Mouse (Mus musculus) adipocyte (in vitro differentiated cells): Measurements from ENCODE around the gene Lpgat1.

Source experiments
- DNase-seq: peaks from one replicate; pipeline ENCODE4 v3.0.0-alpha.2; 2016; ENCODE audit warnings: low spot score

Gene Lpgat1

DNA sequence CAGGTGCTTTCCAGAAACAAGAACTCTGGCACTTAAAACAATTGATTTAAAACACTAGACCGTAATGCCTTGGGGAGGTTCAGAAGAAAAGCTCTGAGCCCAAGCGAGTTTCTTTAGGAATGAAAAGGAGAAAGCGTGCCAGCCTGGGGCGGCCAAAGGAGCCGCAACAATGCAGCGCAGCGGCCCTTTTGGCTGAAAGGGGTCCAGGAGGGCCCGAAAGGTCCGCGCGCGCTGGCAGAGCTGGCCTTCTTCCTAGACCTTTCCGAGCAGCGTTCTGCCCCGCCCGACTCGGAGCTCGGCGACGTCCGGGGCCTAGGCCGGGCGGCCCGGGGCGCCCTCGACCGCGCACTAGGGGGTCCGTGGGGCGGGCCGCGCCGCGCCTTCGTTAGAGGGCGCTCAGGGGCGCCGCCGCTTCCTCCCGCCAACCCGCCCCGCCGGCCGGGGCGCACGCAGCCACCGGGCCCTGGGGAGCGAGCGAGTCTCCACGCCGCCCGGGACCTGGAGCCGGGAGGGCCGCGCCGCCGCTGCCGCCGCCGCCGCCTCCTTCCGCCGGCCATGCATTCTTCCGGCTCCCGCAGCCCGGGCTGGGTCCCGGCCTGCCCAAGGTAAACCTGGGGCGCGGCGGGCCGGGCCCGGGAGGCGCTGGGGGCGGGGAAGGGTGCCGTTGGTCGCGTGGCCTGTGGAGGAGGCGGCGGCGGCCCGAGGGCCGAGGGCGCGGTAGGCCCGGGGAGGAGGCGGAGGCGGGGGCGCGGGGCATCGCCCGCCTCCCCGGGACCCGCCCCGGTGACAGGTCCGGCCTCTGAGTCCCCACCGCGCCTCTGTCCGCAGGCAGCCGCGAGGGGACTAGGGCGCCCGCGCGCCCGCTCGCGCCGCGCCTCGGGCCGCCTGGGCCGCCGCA is at the start of gene Lpgat1:
Lpgat1 (plus strand) TSS at position 234 of the 898 bp plus-strand sequence.
- peak; percentile 67 for DNase-seq

DNA sequence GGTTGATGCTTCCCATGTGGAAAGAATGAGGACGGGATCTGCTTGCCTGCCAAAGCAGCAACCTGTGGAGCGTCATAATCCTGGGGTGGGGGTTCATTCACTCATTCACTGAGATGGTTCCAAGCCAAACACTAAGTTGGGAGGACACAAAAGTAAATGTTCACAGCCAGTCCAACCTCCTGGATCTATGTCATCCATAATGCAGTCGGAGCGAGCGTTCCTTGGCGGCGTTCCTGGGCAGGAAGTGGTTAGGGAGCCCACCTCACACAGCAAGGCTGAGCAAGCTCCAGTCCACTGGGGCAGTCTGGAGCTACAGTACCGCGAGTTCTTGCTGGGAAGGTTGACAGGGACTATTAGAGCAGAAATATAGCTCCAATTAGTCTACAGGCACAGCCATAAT is 49.6 kb upstream of the Lpgat1 start:
- DNase-seq = no peak

DNA sequence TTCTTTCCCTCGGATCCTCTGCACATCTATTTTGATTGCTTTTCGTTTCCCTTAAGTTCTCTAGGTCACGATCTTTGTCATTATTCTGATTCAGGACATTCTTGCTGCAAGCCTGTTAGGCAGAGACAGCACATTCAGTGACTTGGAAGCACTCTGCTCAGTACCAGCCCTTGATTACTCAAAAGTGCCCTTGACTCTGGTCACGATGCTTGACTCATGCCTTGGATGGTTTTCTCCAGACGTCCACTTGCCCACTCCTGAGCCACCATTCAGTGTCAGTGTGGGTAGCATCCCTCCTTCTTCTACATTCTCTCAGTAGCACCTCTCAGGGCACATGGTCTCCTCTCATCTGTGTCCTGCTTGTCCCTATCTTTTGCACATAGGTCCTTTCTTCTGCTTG is 43.6 kb upstream of the Lpgat1 start:
- DNase-seq = no peak

DNA sequence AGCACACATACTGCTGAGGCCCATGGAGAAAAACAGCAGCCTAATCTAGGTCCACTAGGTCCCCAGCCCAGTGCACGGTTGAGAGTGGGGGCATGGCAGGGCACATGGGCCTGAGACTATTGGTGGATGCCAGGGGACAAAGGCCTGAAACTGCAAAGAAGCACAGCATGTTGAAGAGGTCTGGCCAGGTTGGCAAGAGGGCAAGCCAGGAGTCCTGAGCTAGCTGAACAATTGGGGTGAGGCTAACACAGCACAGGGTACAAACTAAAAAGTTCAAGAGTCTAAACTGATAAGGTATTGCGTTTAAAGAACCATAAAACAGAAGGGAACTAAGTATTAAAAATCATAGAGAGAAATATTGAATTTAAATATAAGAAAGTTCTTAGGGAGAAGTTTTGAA is 36.0 kb upstream of the Lpgat1 start:
- peak; percentile 32 for DNase-seq

DNA sequence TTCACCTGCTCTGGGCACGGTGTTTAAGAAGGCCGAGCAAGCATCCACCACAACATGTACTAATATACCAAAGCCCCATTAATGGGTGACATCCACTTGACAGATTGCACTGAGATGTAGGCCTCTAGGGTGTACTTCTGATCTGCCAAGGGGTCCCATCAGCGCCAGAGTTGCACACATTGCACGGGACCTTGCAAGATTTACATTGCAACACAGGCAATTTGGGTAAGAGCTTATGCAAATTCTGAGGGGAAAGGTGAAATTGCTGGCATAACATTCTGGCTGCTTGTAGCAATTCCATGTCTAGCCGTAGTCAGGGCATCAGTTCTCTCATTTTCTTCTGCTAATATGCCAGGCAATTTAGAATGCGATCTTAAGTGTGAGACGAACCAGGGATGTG is 30.1 kb upstream of the Lpgat1 start:
- DNase-seq = peak; percentile 58

DNA sequence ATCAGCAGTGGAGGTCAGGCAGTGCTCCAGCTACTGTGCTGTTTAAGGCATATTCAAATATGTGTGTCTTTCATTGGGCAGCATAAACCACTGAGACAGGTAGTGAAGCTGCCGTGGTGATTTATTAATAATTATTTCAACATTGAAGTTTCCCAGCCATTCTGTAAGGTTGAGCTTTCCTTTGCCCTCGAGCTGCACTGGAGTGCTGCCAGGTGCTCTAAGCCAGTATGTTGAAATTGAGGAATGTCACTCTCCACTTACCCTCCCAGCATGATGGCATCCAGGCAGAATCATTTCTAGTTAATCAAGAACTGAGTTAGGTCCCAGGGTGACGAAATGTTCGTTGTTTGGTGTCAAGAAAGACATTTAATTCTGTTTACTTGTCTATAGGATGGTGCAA is 24.4 kb upstream of the Lpgat1 start:
- DNase-seq = peak; percentile 89

DNA sequence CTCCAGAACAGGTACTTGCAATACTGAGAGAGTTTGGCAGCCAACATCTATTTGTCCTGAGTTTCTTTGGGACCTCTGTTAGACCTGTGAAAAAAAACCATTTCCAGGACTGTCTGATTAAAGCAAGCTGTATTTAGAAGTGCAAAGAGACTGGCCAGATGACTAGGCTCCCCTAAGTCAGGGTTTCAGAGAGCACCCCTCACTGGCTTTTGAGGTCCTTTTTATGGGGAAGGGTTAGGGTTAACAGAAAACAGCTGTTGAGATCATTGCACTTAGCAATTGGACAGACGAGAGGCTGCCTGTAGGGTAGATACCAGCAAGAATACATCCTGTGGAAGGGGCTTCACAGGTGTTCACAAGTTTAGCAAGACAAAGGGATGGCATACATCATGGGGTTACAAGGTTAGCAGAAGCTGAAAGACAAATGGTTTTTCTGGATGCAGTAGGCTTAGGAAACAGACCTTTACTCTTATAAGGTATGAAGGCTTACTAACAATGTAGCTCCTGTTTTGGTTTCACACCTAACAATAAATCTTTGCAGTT is 19.3 kb upstream of the Lpgat1 start:
- no peak for DNase-seq

DNA sequence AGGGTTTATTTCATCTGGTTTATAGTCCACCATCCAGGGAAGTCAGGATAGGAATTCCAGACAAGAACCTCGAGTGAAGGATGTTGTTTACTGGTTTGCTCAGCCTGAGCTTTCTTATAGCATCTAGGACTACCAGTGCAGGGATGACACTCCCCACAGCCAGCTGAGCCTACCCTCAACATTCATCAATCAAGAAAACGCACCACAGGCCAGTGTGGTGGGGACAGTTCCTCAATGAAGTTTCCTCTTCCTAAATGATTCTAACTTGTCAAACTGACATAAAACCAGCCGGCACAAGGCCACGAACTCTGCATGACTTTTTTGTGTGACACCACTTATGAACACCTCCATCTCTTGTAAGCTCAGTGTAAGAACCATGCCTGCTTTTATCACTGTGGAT is 13.1 kb upstream of the Lpgat1 start:
- DNase-seq = no peak

DNA sequence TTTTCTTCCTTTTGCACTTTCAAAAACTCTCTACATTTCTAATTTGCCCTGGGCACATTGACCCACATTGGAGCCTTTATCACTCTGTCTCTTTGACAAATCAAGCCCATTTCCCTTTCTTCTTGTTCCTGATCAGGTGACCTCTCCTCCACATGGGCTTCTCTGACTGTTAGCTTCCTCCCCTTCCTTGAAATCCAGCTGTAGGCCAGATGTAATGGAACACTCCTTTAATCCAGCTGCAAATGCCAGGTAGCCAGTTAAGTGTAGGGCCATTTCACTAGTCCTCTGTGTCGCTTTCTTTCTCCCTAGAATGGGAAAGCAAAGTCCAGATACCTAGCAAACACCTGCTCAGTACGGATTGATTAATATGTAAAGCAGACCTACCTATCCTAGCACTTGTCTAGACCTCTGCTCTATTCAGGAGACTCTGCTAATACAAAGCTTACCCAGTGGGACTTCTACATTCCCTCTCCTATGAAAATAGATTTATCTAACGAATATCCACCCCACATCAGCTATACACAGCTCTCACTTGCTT is 11.0 kb upstream of the Lpgat1 start:
- DNase-seq = no peak

DNA sequence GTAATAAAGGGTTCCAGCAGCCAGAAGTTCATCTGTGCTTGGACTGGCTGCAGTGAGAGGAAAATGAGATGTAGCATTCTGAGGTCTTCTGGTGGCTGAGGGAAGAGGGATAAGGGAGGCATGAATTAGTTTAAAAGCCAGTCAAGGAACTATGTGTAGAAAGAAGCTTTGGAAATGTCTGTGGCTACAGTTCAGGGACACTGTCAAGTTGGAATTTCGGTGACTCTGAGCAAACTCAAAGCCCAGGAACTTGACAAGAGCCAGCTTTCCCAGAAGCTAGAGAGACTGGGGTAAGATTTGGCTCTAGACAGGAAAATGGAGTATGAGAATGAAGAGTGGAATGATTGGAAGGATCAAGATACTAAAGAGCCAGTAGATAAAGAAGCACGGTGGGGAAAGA is 7.8 kb upstream of the Lpgat1 start:
- no peak for DNase-seq

DNA sequence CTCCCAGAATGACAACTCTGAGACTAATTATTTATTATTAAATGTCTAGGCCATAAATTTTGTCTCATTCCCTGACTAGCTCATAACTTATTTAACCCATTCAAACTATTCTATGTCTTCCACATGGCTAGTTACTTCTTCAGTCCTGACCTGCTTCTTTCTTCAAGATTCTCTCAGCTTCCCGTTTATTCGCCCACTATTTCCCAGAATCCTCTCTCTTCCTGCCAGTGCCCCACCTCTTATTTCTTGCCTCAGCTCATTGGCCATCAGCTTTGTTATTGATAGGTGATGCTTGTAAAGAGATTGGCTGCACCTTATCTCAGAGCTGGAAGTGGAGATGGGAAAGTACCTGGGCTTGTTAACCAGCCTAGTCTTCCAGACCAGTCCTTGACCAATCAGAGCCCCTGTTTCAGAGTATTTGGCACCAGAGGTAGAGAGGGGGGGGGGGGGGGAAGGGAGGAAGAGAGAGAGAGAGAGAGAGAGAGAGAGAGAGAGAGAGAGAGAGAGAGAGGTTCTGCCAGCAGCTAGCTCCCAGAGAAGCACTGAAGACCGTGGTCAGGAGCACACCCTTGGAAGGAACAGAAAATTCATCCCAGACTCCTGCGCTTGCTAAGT is 5.3 kb upstream of the Lpgat1 start:
- no peak for DNase-seq

DNA sequence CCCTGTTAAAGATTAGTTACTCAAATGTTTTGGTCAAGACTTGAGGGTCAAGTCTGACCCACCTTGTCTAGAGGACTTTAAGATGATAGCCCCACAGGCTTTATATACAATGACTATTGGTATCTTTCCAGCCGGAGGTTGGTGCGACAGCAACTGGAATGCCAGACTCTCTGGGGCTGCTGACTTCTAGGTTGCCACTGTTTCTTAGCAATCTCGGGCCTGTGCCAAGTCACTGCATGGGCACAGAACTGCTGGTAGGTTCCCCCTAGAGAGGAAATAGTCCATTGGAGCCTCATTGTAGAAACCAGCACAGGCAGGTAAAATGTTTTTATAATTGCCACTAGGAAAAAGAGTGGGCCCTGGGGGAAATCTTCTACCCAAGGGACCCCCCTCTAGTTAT is 3.8 kb upstream of the Lpgat1 start:
- no peak for DNase-seq

DNA sequence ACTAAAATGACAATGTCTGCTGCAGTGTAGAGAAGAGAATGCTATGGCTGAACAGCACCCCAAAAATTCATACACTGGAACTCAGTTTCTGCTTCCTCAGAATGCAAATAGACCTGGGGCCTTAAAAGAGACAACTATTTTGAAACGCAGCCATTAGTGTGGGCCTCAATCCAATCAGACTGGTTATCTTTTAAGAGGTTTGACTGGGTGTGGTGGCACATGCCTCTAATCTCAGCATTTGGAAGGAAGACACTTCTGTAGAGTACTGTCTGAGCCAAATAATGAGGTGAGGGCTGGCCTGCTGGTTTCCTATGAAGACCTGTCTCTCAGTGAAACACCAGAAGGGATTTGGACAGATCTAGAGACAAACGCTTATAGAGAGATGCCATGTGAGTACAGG is 2.5 kb upstream of the Lpgat1 start:
- no peak for DNase-seq

DNA sequence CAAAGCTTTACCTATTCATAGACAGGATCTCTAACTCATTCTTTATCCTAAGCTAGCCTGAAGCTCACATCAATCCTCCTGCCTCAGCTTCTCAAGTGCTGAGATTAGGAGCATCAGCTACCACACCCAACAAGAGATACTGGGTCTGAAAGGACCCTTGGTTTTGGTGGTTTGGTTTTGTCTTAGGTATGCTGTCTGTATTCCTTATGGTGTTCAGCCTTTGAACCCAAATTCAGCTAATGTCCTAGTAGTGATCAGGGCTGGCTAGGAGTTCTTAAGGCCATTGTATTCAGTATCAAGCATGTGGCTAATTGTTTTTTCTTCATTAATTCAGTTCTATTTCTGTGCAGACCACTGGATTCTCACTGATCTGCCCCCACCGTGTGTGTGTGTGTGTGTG is 493 bp upstream of the Lpgat1 start:
- peak; percentile 26 for DNase-seq

DNA sequence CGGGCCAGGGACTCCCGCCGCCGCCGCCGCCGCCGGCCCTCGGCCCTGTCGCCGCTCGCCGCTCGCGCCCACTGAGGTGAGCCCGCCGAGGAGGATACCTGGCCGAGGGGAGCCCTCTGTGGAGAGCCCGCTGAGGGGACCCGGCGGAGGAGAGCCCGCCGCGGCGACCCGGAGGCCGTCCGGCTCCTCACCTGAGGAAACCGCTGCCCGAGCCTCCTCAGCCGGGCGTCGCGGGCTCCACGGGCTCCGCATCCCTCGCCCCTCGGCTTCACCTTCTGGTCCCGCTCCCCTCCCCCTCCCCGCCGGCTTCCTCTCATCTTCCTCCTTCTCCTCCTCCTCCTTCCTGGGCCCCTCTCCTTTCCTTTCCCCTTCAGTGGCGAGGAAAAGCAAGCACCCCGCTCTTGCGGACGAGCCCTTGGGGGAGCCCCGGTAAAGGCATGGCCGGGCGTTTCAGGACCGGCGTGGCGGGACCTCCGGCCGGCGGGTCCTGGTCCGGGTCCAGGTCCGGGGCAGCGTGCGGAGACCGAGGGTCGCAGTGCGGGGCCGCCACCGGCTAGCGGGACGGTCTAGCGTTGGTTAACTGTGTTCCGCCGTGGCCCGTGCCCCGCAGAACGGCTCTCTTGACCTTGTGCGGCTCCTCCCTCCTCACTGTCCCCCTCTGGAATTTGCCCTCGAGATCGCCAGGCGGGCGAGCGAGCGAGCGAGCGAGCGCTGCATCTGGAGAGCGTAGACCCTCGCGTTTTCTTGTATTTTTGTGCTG is 1.1 kb downstream of the Lpgat1 start:
- DNase-seq = peak; percentile 17

DNA sequence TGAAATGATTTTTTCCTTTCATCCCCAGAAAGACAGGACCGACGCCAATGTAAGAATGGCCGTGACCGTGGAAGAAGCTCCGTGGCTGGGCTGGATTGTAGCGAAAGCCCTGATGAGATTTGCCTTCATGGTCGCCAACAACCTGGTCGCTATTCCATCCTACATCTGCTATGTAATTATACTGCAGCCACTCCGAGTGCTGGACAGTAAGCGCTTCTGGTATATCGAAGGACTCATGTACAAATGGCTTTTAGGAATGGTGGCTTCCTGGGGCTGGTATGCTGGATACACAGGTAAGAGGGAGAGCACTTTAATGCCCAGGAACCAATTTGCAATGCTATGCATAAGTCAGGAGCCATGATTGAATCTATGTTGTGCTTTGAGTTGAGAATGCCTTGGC is 1.7 kb downstream of the Lpgat1 start:
- DNase-seq = no peak

DNA sequence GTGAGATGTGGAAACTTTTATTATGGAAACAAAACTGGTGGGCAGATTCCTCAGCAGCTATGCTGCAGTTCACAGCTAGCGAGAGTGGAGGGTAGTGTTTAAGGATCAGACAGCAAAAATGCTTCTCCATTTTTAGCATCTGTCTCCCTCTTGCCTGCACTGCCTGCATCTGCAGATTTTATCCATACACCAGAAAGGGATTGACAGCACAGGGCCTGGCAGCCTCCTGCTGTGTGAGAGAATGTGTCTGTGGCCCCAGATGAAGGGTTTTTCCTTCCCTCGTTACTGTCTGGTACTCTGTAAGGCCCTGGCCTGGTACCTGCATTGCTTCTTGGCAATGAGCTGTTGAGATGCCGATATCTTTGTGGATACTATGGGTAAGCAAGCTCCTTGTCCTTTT is 2.8 kb downstream of the Lpgat1 start:
- DNase-seq = no peak

DNA sequence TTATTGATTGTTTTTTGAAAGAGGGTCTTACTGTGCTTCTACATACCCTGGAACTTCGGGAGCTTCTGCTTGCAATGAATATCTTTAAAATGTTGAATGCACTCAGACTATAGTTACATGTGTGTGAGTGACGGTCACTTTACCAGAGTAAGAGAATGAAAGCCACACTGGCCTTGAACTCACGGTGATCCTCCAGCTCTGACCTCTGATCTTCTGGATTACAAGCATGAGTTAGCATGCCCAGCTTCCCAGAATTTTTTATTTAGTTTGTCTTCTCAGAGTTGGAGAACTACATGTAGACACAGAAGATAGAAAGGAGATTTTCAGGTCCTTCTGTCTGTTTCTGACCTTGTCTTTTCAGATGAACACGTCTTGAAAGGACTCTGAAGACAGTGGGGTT is 5.1 kb downstream of the Lpgat1 start:
- no peak for DNase-seq

DNA sequence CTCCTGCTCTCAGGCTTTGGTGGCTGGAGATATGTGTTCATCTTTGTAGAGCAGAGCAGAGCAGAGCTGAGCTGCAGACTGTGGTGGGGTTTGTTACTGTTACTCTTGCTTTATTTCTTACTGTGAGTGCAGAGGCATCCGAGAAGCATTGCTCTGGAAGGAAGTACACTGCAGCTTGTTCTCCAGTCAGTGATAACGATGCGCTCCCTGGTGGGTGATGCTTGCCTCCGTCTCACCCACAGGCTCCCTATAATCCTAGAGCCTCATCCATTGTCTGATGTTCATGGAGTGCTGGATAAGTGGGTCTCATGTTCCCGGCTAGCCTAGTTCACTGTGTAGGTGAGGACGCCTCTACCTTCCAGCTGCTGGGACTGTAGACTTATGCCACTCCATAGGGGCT is 6.0 kb downstream of the Lpgat1 start:
- no peak for DNase-seq

DNA sequence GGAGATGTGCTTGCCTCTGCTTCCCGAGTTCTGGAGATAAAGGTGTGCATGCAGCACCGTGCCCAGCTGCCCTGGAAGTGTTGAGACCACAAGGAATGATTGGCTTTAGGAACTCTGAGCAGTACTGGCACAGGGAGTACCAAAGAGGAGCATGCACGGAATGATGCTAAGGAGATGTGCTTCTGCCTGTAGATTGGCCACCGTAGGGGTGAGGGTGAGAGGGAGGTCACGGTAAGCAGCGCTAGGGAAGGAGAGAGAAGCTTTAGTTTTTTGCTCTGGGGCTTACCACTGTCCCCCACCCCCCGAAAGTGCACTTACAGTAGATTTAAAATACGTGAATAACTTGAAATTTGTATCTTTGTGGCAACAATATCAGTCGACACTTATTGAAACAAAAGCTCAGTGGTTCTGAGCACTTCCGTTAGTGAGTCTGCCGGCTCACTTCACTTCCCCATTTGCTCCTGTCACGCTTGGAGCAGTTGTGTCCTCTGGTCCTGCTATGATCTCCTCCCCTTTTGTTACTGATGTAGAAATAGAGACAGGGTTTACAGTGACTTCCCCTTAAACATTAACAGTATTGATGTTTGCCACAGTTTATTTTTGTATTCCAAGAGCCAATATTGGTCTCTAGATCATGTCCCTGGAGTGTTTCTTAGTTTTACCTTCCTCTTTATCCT is 6.9 kb downstream of the Lpgat1 start:
- no peak for DNase-seq

DNA sequence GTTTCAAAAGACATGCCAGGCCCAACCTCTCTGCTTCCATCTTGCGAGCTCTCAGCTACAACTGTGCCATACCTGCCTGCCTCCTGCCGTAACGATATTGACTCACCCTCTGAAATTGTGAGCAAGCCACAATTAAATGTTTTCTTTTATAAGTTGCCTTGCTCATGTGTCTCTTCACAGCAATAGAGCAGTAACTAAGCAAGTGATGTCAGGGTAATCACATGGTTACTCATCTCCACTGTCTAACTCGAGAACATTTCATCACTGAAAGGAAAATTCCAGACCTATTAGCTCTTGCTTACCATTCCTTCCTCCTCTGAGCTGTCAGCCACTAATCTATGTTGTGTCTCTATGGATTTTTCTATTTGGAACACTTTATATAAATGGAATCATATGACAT is 15.0 kb downstream of the Lpgat1 start:
- DNase-seq = no peak

DNA sequence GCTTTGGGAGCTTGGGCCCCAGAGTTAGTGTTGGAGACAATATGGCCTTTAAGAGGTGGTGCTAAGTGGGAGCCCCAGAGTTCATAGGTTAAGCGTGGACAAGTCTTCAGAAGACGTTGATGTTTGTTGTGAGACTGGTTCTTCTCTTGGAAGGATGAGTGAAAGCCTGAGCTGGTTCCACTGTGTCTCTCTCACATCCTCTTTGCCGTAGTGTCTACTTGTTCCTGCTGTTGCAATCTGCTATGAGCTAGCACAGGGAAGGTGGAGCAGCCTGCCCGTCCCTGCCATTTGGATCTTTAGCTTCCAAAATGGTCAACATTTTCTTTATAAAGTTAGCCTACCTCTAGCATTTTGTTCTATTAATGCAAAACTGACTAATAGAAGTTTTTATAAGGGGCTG is 16.2 kb downstream of the Lpgat1 start:
- DNase-seq = no peak
